Mouse (Mus musculus) liver, embryonic 12.5 days (tissue): ENCODE data around the gene Cryba4. TPM values are rescaled to one million over a fixed set of nuclear protein-coding genes. Genes with fewer than 3 reads are reported as not detected.

Source experiments
- ATAC-seq: fragments of 200-750 bp; cut with Nextera tagmentation; 2 replicates; pipeline ENCODE4 v1.8.0; 2017; ENCODE audit warnings: moderate number of reproducible peaks, mild to moderate bottlenecking, moderate library complexity
- H3K27ac ChIP-seq: fragments of 300-500 bp; sonication (generic); 2 replicates; pipeline ENCODE4 v1.5.1; 2016; ENCODE audit warnings: mild to moderate bottlenecking
- H3K27me3 ChIP-seq: fragments of 300-500 bp; sonication (generic); replicated peaks from 2 replicates; pipeline ENCODE4 v1.6.1; 2016; ENCODE audit warnings: mild to moderate bottlenecking, moderate library complexity
- H3K36me3 ChIP-seq: fragments of 300-500 bp; sonication (generic); 2 replicates; pipeline ENCODE4 v1.6.1; 2016; ENCODE audit warnings: mild to moderate bottlenecking, moderate library complexity
- H3K4me1 ChIP-seq: fragments of 300-500 bp; sonication (generic); 2 replicates; pipeline ENCODE4 v1.6.1; 2016
- H3K4me2 ChIP-seq: fragments of 300-500 bp; sonication (generic); 2 replicates; pipeline ENCODE4 v1.6.1; 2016; ENCODE audit warnings: mild to moderate bottlenecking, moderate library complexity
- H3K4me3 ChIP-seq: fragments of 300-500 bp; sonication (generic); 2 replicates; pipeline ENCODE4 v1.5.1; 2016; ENCODE audit warnings: mild to moderate bottlenecking, moderate library complexity
- H3K9ac ChIP-seq: fragments of 300-500 bp; sonication (generic); 2 replicates; pipeline ENCODE4 v1.6.1; 2016; ENCODE audit warnings: mild to moderate bottlenecking, moderate library complexity
- H3K9me3 ChIP-seq: fragments of 300-500 bp; sonication (generic); replicated peaks from 2 replicates; pipeline ENCODE4 v1.6.1; 2016; ENCODE audit warnings: mild to moderate bottlenecking, moderate library complexity
- WGBS: fragments of 180-500 bp; shearing (Covaris S2); methylation state at CpG from one replicate; pipeline ENCODE4 v1.1.7; 2016; ENCODE audit not compliant: insufficient replicate concordance; 5-methylcytosine and 5-hydroxymethylcytosine counted together
- polyA plus RNA-seq: library from polyadenylated mRNA; unstranded; fragments of >200 nt; fragmentation: Nextera tagmentation; extraction: Ambion mirVana; gene quantifications from 2 replicates; pipeline ENCODE4 v1.2.1, GENCODE M21; 2016

The Cryba4 gene
- polyA plus RNA-seq, 1 experiment from 2014 or later: 0.77 TPM

- ATAC-seq: no peak
- peak overlapping the region; percentile 81 for H3K27ac ChIP-seq
These were observed 9.3 kb downstream of the Cryba4 start for GRCm38 (mm10) chr5:112243041-112243440.

GRCm38 (mm10) chr5:112242361-112242778 lies 9.9 kb downstream of the Cryba4 start:
- no peaks in the 10 kb centered on the region for H3K36me3 ChIP-seq
- peaks cover 33% of the 10 kb centered on the region for H3K27me3 ChIP-seq
- no peak overlapping the region for H3K9ac ChIP-seq
- no peak overlapping the region for H3K4me3 ChIP-seq
- peak; percentile 65 for ATAC-seq
- WGBS: 17% methylated on average over 5 of the region's 5 CpGs
- peak overlapping the region; percentile 81 for H3K27ac ChIP-seq
- peak overlapping the region; percentile 21; the same call in 1 of the 2 replicates for H3K4me2 ChIP-seq
- H3K9me3 ChIP-seq: peaks cover 9% of the 10 kb centered on the region
- H3K4me1 ChIP-seq: peaks cover 65% of the 10 kb centered on the region

More at GRCm38 (mm10) chr5:112243041-112243440, 9.3 kb downstream of the Cryba4 start:
- Histone ChIP-seq H3K4me2 (no peak overlapping the region), H3K4me3 (no peak overlapping the region), H3K4me1 (peaks cover 65% of the 10 kb centered on the region), H3K36me3 (no peaks in the 10 kb centered on the region), H3K27me3 (peaks cover 26% of the 10 kb centered on the region), H3K9me3 (peaks cover 9% of the 10 kb centered on the region), H3K9ac (no peak overlapping the region)
- WGBS: 59% methylated on average over 5 of the region's 5 CpGs

GRCm38 (mm10) chr5:112241849-112242248 lies 10.5 kb downstream of the Cryba4 start:
- Histone ChIP-seq H3K9me3 (peaks cover 9% of the 10 kb centered on the region), H3K27me3 (peaks cover 38% of the 10 kb centered on the region), H3K9ac (no peak overlapping the region), H3K4me2 (no peak overlapping the region), H3K27ac (peak overlapping the region; percentile 81), H3K4me1 (peaks cover 65% of the 10 kb centered on the region), H3K4me3 (no peak overlapping the region), H3K36me3 (no peaks in the 10 kb centered on the region)
- WGBS: 50% methylated on average over 2 of the region's 2 CpGs
- no peak for ATAC-seq

- Histone ChIP-seq H3K9me3 (peaks cover 9% of the 10 kb centered on the region), H3K36me3 (no peaks in the 10 kb centered on the region), H3K27ac (no peak overlapping the region), H3K9ac (no peak overlapping the region), H3K4me1 (peaks cover 64% of the 10 kb centered on the region), H3K4me3 (no peak overlapping the region), H3K4me2 (peak overlapping the region; percentile 40), H3K27me3 (peaks cover 46% of the 10 kb centered on the region)
- WGBS: 1% methylated on average over 10 of the region's 10 CpGs
- peak; percentile 16; the same call in 1 of the 2 replicates for ATAC-seq
These were observed 11.6 kb downstream of the Cryba4 start for GRCm38 (mm10) chr5:112240761-112241160.

GRCm38 (mm10) chr5:112238781-112239482 lies 13.4 kb downstream of the Cryba4 start:
- peaks cover 9% of the 10 kb centered on the region for H3K9me3 ChIP-seq
- 63% methylated on average over 3 of the region's 3 CpGs for WGBS
- no peak overlapping the region for H3K9ac ChIP-seq
- H3K27ac ChIP-seq: no peak overlapping the region
- H3K36me3 ChIP-seq: no peaks in the 10 kb centered on the region
- H3K27me3 ChIP-seq: peaks cover 41% of the 10 kb centered on the region
- no peak for ATAC-seq
- H3K4me3 ChIP-seq: no peak overlapping the region
- no peak overlapping the region for H3K4me2 ChIP-seq
- peaks cover 46% of the 10 kb centered on the region for H3K4me1 ChIP-seq

GRCm38 (mm10) chr5:112237866-112238570 lies 14.3 kb downstream of the Cryba4 start:
- no peak overlapping the region for H3K9ac ChIP-seq
- H3K4me1 ChIP-seq: peaks cover 37% of the 10 kb centered on the region
- no peak overlapping the region for H3K27ac ChIP-seq
- no peak for ATAC-seq
- no peak overlapping the region for H3K4me3 ChIP-seq
- WGBS: 55% methylated on average over 9 of the region's 9 CpGs
- H3K4me2 ChIP-seq: no peak overlapping the region
- H3K27me3 ChIP-seq: peaks cover 41% of the 10 kb centered on the region
- H3K9me3 ChIP-seq: peaks cover 6% of the 10 kb centered on the region
- H3K36me3 ChIP-seq: no peaks in the 10 kb centered on the region

GRCm38 (mm10) chr5:112237439-112237838 lies 14.9 kb downstream of the Cryba4 start:
- Histone ChIP-seq H3K27ac (no peak overlapping the region), H3K9ac (no peak overlapping the region), H3K4me1 (peaks cover 31% of the 10 kb centered on the region), H3K4me2 (no peak overlapping the region), H3K27me3 (peaks cover 41% of the 10 kb centered on the region), H3K9me3 (peaks cover under 1% of the 10 kb centered on the region; the same call in 1 of the 2 replicates), H3K4me3 (no peak overlapping the region), H3K36me3 (no peaks in the 10 kb centered on the region)
- ATAC-seq: no peak
- WGBS: 30% methylated on average over 16 of the region's 16 CpGs

- Histone ChIP-seq H3K4me2 (no peak overlapping the region), H3K9ac (no peak overlapping the region), H3K36me3 (no peaks in the 10 kb centered on the region), H3K9me3 (no peaks in the 10 kb centered on the region), H3K4me3 (no peak overlapping the region), H3K4me1 (peaks cover 23% of the 10 kb centered on the region), H3K27ac (no peak overlapping the region), H3K27me3 (peaks cover 45% of the 10 kb centered on the region)
- ATAC-seq: no peak
- 62% methylated on average over 2 of the region's 2 CpGs for WGBS
These were observed 15.7 kb downstream of the Cryba4 start for GRCm38 (mm10) chr5:112236631-112237030.

GRCm38 (mm10) chr5:112235806-112236205 lies 16.5 kb downstream of the Cryba4 start:
- no peak overlapping the region for H3K4me2 ChIP-seq
- no peak overlapping the region for H3K9ac ChIP-seq
- no peak overlapping the region for H3K4me3 ChIP-seq
- peaks cover 53% of the 10 kb centered on the region for H3K27me3 ChIP-seq
- 61% methylated on average over 5 of the region's 5 CpGs for WGBS
- no peak for ATAC-seq
- no peak overlapping the region for H3K27ac ChIP-seq
- H3K36me3 ChIP-seq: no peaks in the 10 kb centered on the region
- peaks cover 15% of the 10 kb centered on the region for H3K4me1 ChIP-seq
- no peaks in the 10 kb centered on the region for H3K9me3 ChIP-seq

- H3K27me3 ChIP-seq: peaks cover 85% of the 10 kb centered on the region
- peaks cover 7% of the 10 kb centered on the region for H3K4me1 ChIP-seq
- no peak for ATAC-seq
- H3K4me2 ChIP-seq: peak overlapping the region; percentile 33
- no peaks in the 10 kb centered on the region for H3K36me3 ChIP-seq
- no peak overlapping the region for H3K27ac ChIP-seq
- H3K9me3 ChIP-seq: no peaks in the 10 kb centered on the region
- peak overlapping the region; percentile 15; the same call in 1 of the 2 replicates for H3K4me3 ChIP-seq
- WGBS: 3% methylated on average over 57 of the region's 57 CpGs
- no peak overlapping the region for H3K9ac ChIP-seq
These were observed 23.9 kb downstream of the Cryba4 start for GRCm38 (mm10) chr5:112228240-112229076.

- peak overlapping the region; percentile 33; the same call in 1 of the 2 replicates for H3K4me2 ChIP-seq
- no peak overlapping the region for H3K27ac ChIP-seq
- H3K9me3 ChIP-seq: no peaks in the 10 kb centered on the region
- peaks cover 7% of the 10 kb centered on the region for H3K4me1 ChIP-seq
- 5% methylated on average over 13 of the region's 13 CpGs for WGBS
- no peaks in the 10 kb centered on the region for H3K36me3 ChIP-seq
- H3K27me3 ChIP-seq: peaks cover 89% of the 10 kb centered on the region
- no peak for ATAC-seq
- H3K4me3 ChIP-seq: no peak overlapping the region
- no peak overlapping the region for H3K9ac ChIP-seq
These were observed 24.4 kb downstream of the Cryba4 start for GRCm38 (mm10) chr5:112227898-112228239.
